Mouse (Mus musculus) A20 (cell line): ENCODE results near the gene Bicra.

ENCODE experiments used
- DNase-seq: peaks from one replicate; pipeline ENCODE4 v3.0.0-alpha.2; 2011; ENCODE audit warnings: low read depth, low spot score

Bicra gene

DNA sequence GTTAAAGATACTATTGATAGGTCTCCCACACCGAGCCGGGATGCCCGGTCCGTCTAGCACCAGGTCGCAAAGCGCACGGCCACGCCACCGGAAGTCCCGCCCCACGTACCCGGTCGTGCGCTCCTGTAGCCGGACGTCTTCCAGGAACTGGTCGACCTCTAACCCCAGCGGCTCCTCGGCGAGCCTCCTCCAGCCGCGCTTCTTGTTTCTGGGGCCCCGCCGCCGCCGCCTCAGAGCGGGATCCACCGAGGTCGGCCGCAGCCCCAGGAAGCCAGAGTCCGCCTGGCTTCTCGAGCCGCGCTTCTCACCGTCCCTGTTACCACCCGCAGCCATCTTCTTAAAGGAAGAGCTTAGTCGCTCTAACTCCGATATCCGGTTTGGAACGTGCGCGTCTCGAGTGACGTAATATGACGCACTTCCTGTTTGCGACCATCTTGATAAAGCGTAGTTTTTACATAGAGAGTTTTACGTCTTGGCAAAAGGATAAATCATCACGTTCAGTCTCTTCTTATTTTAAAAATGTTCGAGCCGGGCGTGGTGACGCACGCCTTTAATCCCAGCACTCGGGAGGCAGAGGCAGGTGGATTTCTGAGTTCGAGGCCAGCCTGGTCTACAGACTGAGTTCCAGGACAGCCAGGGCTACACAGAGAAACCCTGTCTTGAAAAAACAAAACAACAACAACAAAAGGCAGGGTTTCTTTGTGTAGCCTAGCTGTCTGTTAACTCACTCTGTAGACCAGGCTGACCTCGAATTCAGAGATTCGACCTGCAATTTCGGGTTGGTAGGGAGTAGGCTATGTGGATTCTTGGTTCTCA is 101.8 kb downstream of the Bicra start, which contains the start of gene Nop53:
Gene Nop53, minus strand, starts transcription at position 354 of the 816 bp plus-strand sequence.
- DNase-seq: peak; percentile 99

DNA sequence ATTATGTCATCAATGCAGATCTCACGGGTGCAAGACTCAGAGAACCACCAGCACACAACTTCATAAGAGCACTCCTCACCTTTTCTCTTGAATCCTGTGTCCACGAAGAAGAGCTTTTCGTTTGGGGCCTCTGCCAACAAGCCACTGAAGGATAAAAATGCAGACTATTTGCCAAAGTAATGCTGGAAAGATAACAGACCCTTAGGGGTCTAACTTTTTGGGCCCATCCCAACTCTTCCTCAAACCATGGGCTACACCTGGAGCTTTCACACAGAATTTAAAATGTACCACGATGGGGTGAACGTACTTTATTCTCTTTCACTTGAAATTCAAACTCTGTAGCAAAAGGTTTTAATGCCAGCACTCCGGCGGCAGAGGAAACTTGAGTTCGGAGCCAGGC is 102.5 kb downstream of the Bicra start:
- DNase-seq: no peak

DNA sequence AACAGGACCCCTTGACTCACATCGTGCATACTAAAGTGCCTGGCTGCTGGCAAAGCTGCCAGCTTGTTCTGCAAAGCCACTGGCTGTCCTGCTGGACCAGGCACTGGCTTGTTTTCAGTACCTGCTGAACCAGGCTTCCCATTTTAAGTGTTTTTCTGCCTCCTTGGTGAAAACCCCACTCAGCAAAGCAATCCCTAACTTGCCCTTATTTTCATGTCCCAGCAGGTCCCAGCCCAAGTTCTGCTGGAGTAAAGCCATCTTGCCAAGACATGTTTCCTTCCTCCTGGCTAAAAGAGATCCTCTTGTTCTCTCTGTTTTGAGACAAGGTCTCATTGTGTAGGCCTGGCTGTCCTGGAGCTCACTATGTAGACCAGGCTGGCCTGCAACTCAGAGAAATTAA is 103.4 kb downstream of the Bicra start:
- no peak for DNase-seq

DNA sequence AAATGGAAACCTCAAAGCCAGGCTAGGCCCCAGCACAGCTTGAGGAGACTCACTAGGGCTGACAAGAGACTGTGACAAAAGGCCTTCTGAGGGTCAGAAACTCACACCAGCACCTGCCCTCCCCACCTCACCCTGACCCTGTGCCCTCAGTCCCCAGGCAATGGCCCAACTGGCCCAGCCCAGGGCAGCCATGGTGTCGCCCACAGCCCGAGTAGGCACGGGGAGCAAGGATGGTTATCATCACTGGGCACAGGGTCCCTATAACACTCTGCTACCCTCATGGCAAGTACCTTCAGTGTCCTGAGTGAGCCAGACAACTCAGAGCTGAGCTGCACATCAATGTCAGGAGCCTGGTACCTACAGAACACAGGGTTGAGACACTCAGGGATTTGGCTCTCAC is 109.1 kb downstream of the Bicra start:
- no peak for DNase-seq

DNA sequence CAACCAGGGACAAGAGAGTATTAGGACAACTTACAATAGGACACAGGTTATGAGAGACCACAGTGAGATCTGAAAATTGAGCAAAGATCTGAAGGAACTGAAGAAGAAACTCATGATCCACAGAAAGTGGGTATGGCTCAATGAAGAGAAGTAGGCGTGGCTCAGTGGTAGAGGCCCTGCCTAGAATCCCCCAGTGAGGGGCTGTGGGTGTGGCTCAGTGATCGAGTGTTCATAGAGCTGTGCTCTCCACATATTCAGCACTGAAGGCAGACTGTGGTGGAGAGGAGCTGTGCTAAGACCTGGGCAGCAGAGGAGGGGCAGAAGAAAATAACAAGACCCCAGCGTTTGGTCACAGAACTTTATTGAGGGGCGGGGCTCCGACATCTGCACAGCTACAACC is 110.2 kb downstream of the Bicra start:
- no peak for DNase-seq

DNA sequence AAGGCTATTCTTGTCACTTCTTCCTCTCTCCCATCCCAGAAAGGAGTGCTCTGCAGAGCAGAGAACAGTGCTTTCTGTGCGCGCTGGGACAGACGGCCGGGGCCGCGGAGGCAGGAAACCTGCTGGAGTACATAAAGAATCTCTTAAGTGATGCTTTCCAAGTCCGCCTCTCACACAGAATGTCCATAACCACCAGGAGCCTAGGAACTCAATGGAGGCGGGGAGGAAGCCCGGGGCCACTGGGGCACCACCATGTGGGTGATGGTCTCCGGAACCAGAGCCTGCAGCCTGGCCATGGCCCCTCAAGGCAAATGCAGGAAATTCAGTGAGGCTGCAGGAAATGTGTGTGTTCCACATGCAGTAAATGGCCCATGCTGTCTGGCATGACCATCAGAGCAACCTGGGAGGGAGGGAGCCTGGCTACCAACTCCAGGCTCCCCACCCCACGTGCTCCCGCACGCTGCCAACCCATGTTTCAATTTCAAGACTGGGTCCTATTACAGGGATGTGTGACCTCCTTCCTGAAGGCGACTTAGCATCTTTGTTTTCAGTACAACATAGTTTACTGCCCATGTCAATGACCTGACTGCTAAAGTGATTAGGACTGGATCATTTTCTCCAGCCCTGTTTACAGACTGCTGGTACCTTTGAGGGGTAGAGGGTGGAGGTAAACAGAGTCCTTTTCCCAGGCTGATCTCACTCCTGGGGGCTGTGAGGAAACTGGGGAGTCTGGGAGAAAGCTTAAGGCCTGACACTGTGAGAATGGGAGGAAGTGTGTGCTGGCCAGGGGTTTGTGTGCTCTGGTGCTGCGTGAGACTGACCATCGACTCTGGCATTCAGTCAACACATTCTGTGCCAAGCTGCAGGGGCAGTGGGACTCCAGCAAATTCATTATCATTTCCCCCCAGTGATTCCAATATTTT is 114.0 kb downstream of the Bicra start:
- DNase-seq: no peak

DNA sequence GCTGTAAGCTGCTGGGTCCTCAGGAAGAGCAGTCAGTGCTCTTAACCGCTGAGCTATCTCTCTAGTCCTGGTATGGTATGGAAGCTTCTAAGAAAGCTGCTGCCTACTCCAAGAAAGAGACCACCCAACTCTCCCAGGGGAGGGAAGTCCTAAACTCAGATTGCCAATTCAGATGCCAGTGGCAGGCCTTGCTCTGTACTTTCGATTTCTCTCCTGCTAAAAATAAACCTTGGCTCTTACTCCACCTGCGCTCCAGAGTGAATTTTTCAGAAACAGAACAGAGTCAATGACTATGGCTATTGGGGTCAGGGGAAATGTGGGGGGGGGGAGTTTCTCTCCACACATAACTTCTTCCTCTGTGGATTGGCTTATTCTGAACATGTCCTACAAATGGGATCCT is 116.1 kb downstream of the Bicra start:
- DNase-seq: no peak

DNA sequence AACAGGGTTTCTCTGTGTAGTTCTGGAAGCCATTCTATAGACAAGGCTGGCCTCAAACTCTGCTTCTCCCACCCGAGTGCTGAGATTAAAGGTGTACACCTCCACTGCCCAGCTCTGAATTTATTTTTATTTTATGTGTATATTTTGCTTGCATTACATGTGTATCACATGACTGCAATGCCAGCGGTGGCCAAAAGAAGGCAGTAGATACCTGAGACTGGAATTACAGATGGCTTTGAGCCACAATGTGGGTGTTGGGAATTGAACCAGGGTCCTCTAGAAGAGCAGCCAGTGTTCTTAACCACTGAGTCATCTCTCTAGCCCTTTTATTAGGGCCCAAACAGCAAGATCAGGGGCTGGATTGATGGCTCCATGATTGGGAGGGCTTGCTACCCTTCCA is 117.2 kb downstream of the Bicra start:
- DNase-seq: peak; percentile 41

DNA sequence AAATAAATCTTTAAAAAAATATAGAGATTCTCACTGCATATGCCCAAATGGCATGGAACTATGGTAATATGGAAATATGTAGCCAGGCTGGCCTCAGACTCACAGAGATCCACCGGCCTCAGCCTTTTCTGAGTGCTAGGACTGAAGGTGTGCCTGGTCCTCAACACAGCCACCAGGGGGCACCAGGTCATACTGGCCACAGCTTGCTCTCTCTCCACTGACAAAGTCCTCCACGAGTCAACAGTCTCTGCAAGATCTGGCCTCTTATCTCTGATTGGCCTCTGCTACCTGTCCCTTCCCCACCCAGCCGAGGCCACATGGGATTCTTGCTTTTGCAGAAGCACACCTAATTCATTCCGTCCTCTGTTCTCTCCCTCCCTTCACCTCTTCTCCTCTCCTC is 117.8 kb downstream of the Bicra start:
- DNase-seq: peak; percentile 74

DNA sequence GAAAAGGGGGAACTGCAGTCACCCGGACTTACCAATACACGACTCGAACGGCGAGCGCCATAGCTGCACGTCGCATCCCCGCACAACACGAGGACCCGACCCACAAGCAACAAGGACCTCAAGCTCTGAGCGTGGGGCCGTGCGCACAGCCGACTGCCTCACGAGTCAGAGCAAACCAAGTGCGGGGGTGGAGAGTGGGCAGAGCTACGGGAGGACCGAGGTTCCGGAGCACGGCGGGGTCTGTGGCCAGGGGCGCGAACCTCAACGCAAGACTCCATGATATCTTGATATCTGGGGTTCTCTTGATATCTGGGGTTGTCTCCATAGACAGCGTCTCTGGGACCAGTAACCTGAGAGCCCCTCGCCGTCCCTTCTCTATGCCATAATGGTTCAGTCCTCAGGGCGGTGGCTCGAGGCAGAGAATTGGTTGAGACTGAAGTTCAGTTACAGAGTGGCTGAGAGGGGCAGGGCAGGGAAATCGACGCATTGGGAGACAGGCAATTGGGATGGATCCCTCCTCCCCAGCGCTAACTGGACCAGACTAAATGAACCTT is 125.4 kb downstream of the Bicra start, which contains the start of gene Selenow:
Gene Selenow, minus strand, starts transcription at position 183 of the 554 bp plus-strand sequence.
- peak; percentile 97 for DNase-seq

DNA sequence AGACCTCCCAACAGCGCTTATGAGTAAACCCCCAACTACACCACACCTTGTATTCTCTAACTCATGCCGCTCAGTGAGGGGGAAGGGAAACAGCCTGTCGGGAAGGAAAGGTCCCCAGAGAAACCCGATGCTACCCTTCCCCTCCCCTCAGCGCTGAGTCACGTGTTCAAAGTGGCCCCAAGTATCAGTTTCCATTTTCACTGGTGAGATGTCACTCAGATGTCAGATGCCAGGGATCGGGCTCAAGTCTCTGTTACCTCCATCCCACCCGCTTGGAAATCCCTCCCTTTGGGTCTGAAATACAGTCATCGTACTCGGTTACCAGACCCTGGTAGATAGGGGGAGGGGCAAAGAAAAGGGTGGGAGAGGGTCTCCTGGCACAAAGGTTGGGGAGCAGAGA is 125.9 kb downstream of the Bicra start:
- peak; percentile 76 for DNase-seq
